Mouse (Mus musculus) spleen, adult 2 months (tissue): ENCODE measurements around the gene Dmxl2.

Experiments used
- CTCF ChIP-seq: fragments of 200-500 bp; IDR thresholded peaks from 2 replicates; pipeline ENCODE4 v1.5.1; 2011; ENCODE audit warnings: mild to moderate bottlenecking, inconsistent platforms; ENCODE audit not compliant: insufficient read depth, insufficient read length, insufficient replicate concordance; ENCODE audit errors: extremely low read depth
- POLR2A ChIP-seq: fragments of 200-500 bp; IDR thresholded peaks from 2 replicates; pipeline ENCODE4 v1.6.1; 2011; ENCODE audit warnings: low read depth, low read length, inconsistent platforms

- TF ChIP-seq CTCF (no peak), POLR2A (no peak)
Observed at GRCm38 (mm10) chr9:54474546-54474945, 26.9 kb downstream of the Dmxl2 start.
